Mouse (Mus musculus): ENCODE measurements around the gene Olfr1315-ps1.

- no peak for TF ChIP-seq CTCF (IDR thresholded peaks at IDR 0.05; ENCODE audit: low read depth)
- TF ChIP-seq EP300 (IDR thresholded peaks at IDR 0.05; ENCODE audit: low read depth) = no peak
Measured at GRCm38 (mm10) chr2:112077743-112078142, 37.5 kb downstream of the Olfr1315-ps1 start, which contains the start of gene Olfr1313.
